Mouse (Mus musculus) liver, embryonic 14.5 days (tissue): ENCODE measurements around the gene Fgfr2. TPM values are rescaled to one million over a fixed set of nuclear protein-coding genes. Genes with fewer than 3 reads are reported as not detected.

Experiments
- ATAC-seq: fragments of 200-750 bp; cut with Nextera tagmentation; 2 replicates; pipeline ENCODE4 v1.8.0; 2017; ENCODE audit warnings: moderate number of reproducible peaks, mild to moderate bottlenecking, moderate library complexity; ENCODE audit not compliant: insufficient read depth
- DNase-seq, 3 experiments: peaks; one replicate each; pipeline ENCODE4 v3.0.0-alpha.2; 2012 to 2013; ENCODE audit warnings: low read depth in 3 of 3, low spot score in 3 of 3
- H3K27ac ChIP-seq: fragments of 300-500 bp; sonication (generic); 2 replicates; pipeline ENCODE4 v1.5.1; 2014; ENCODE audit warnings: moderate library complexity, mild to moderate bottlenecking, control low read depth, inconsistent platforms
- H3K27me3 ChIP-seq: fragments of 300-500 bp; sonication (generic); 2 replicates; pipeline ENCODE4 v1.6.1; 2014; ENCODE audit warnings: mild to moderate bottlenecking, low read length, moderate library complexity; ENCODE audit not compliant: control insufficient read depth, insufficient read depth
- H3K36me3 ChIP-seq: fragments of 300-500 bp; sonication (generic); replicated peaks from 2 replicates; pipeline ENCODE4 v1.6.1; 2014; ENCODE audit warnings: low read depth; ENCODE audit not compliant: control insufficient read depth, insufficient read depth
- H3K4me1 ChIP-seq, 2 experiments: fragments of 200-500 bp in 1 of 2; fragments of 300-500 bp in 1 of 2; sonication (generic) in 1 of 2; replicated peaks; 2 replicates each; pipeline ENCODE4 v1.6.1; 2012 to 2014; ENCODE audit warnings: antibody characterized with exemption in 1 of 2, inconsistent platforms in 1 of 2, low read length in 1 of 2; ENCODE audit not compliant: control insufficient read depth in 2 of 2, insufficient read depth in 2 of 2
- H3K4me2 ChIP-seq: fragments of 300-500 bp; sonication (generic); 2 replicates; pipeline ENCODE4 v1.6.1; 2014; ENCODE audit warnings: low read depth, mild to moderate bottlenecking, control low read depth, moderate library complexity
- H3K4me3 ChIP-seq, 2 experiments: fragments of 200-500 bp in 1 of 2; fragments of 300-500 bp in 1 of 2; sonication (generic) in 1 of 2; 2 replicates each; pipeline ENCODE4 v1.5.1; 2012 to 2014; ENCODE audit warnings: low read depth in 2 of 2, low read length in 2 of 2, mild to moderate bottlenecking in 2 of 2, control low read depth in 1 of 2, inconsistent platforms in 1 of 2, moderate library complexity in 1 of 2; ENCODE audit not compliant: insufficient read depth in 1 of 2
- H3K9ac ChIP-seq: fragments of 300-500 bp; sonication (generic); replicated peaks from 2 replicates; pipeline ENCODE4 v1.6.1; 2014; ENCODE audit warnings: mild to moderate bottlenecking, control low read depth, moderate library complexity
- H3K9me3 ChIP-seq: fragments of 300-500 bp; sonication (generic); 2 replicates; pipeline ENCODE4 v1.6.1; 2016; ENCODE audit warnings: low read length, mixed read lengths; ENCODE audit not compliant: control insufficient read depth
- CTCF ChIP-seq: IDR thresholded peaks from 2 replicates; pipeline ENCODE4 v1.5.1; 2016; ENCODE audit warnings: antibody characterized with exemption, low read depth, control low read depth
- EP300 ChIP-seq: IDR thresholded peaks from 2 replicates; pipeline ENCODE4 v1.6.1; 2016; ENCODE audit warnings: antibody characterized with exemption, low read depth
- WGBS: fragments of 180-500 bp; shearing (Covaris S2); extraction: QIAGEN DNeasy Blood & Tissue Kit; methylation state at CpG from one replicate; pipeline ENCODE4 v1.1.7; 2014; ENCODE audit not compliant: insufficient replicate concordance; 5-methylcytosine and 5-hydroxymethylcytosine counted together
- polyA plus RNA-seq, 2 experiments: library from polyadenylated mRNA; depleted of rRNA in 1 of 2; stranded (reverse) in 1 of 2; unstranded in 1 of 2; fragments of >200 nt; fragmentation: Nextera tagmentation in 1 of 2; extraction: Ambion mirVana in 1 of 2; gene quantifications; 2 replicates each; pipeline versions ENCODE4 v1.2.1 to v1.2.3; 2012 to 2014

Fgfr2 gene
- polyA plus RNA-seq, 2 experiments = 7.9 to 8.8 TPM

GRCm38 (mm10) chr7:132226379-132227074 lies 896.6 kb downstream of the Fgfr2 start:
- 0 out of 2 replicates have a peak, but pooled peaks have one; percentile 33 for ATAC-seq
- Histone ChIP-seq H3K4me2 (no peak overlapping the region), H3K4me1 (no peaks in the 10 kb centered on the region), H3K9ac (no peak overlapping the region), H3K9me3 (no peaks in the 10 kb centered on the region), H3K36me3 (no peaks in the 10 kb centered on the region), H3K27me3 (no peaks in the 10 kb centered on the region), H3K27ac (no peak overlapping the region), H3K4me3 (no peak overlapping the region)
- TF ChIP-seq CTCF (peak; percentile 86), EP300 (no peak)
- 47% methylated on average over 6 of the region's 6 CpGs for WGBS
- peak; percentile 45 to 64 (median 55) for DNase-seq

GRCm38 (mm10) chr7:132223452-132224141 lies 899.6 kb downstream of the Fgfr2 start:
- Histone ChIP-seq H3K36me3 (no peaks in the 10 kb centered on the region), H3K4me2 (no peak overlapping the region), H3K9me3 (no peaks in the 10 kb centered on the region), H3K4me3 (no peak overlapping the region), H3K27ac (no peak overlapping the region), H3K4me1 (no peaks in the 10 kb centered on the region), H3K9ac (no peak overlapping the region), H3K27me3 (no peaks in the 10 kb centered on the region)
- TF ChIP-seq EP300 = no peak
- no peak for TF ChIP-seq CTCF
- WGBS = 47% methylated on average over 10 of the region's 10 CpGs
- no peak for DNase-seq
- ATAC-seq = no peak

DNA sequence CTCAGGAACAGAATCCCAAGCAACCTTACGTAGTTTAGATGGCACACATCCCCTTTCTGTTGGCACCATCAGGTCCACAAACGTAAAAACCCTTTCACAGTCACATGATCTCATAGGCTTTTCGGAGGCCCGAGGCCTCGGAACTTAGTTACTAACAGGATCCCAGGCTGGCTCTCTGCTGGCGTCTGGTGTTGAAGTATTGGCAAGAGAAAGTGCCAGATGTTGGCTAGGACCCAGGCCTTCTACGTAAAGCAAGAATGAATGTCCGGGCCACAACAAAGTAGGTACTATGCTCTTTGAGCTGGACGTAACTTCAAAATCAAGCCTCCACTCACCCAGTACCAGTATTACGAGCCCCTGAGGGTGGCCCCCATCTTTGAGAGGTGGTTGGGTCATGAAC lies 909.1 kb downstream of the Fgfr2 start:
- WGBS = 57% methylated on average over 10 of the region's 10 CpGs
- no peak for TF ChIP-seq EP300
- no peak for TF ChIP-seq CTCF

DNA sequence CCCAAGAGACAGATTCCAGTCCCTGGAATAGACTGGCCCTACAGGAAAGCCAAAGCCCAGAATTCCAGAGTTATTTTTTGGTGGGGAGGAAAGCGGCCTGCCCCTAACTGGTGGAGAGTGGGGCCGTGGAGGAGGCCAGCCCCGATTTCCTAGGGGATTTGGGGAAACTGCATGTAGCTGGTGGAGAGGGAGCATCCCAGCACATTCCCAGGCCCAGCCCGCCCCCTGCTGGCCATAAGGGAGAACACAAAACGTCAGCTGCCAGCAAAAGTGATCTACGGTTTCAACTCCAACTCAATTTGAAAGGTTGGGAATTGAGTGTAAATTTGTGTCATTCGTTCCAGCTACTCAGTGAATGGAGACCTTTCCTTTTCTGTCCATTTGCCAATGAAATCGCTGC lies 909.7 kb downstream of the Fgfr2 start:
- Histone ChIP-seq H3K4me3 (no peak overlapping the region), H3K4me2 (no peak overlapping the region), H3K9ac (no peak overlapping the region), H3K9me3 (no peaks in the 10 kb centered on the region), H3K36me3 (no peaks in the 10 kb centered on the region), H3K27ac (no peak overlapping the region), H3K27me3 (no peaks in the 10 kb centered on the region), H3K4me1 (no peaks in the 10 kb centered on the region)
- no peak for DNase-seq
- TF ChIP-seq EP300 (no peak), CTCF (peak; percentile 85)
- WGBS = 10% methylated on average over 8 of the region's 8 CpGs
- no peak for ATAC-seq

More for the DNA sequence above, 909.1 kb downstream of the Fgfr2 start:
- H3K4me1 ChIP-seq = no peaks in the 10 kb centered on the region
- H3K27me3 ChIP-seq = no peaks in the 10 kb centered on the region
- H3K36me3 ChIP-seq = no peaks in the 10 kb centered on the region
- DNase-seq (no peak), ATAC-seq (no peak)
- no peaks in the 10 kb centered on the region for H3K9me3 ChIP-seq
- H3K4me3 ChIP-seq = no peak overlapping the region
- H3K4me2 ChIP-seq = no peak overlapping the region
- H3K27ac ChIP-seq = no peak overlapping the region
- H3K9ac ChIP-seq = no peak overlapping the region

DNA sequence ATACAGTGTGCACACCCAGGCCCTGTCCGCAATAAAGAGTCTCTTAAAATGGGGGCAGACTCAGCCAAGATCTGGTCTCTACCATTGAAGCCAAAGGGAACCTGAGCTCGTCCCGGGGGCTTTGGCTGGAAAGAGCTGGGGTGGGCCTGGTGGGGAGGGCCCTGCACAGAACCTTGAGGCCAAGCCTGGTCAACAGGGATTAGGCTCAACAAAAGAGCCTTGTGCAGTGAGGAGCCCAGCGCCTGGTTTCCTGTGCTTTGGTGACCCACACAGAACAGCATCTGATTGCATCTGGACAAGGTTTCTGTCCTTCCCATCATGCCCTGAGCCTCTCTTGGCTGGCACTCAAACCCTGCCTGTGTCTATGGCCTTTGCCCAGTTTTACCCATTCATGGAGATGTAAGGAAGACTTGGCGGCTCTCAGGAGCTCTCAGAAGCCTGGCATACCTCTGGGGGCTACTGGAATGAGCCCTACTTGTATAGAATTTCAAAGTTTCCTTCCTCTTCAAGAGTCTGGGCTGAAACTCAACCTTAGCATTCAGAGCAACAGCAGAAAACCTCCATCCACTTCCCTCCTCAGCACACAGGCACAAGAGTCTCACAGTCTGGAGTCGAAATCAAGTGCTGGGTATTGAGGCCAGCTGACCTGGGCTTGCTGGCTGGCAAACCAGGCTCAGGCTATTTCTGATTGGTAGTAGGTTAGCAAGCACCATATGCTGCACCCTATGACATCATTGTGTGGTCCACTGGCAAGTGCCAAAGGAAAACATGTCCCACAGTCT lies 911.0 kb downstream of the Fgfr2 start:
- DNase-seq (no peak), ATAC-seq (no peak)
- no peaks in the 10 kb centered on the region for H3K4me1 ChIP-seq
- no peak for TF ChIP-seq CTCF
- no peak for TF ChIP-seq EP300
- H3K4me3 ChIP-seq = no peak overlapping the region
- no peaks in the 10 kb centered on the region for H3K9me3 ChIP-seq
- H3K9ac ChIP-seq = no peak overlapping the region
- no peak overlapping the region for H3K27ac ChIP-seq
- H3K4me2 ChIP-seq = no peak overlapping the region
- 63% methylated on average over 6 of the region's 6 CpGs for WGBS
- H3K36me3 ChIP-seq = no peaks in the 10 kb centered on the region
- no peaks in the 10 kb centered on the region for H3K27me3 ChIP-seq
